Mouse (Mus musculus) neural tube, embryonic 13.5 days (tissue): ENCODE results near the gene Syt1. TPM values are rescaled to one million over a fixed set of nuclear protein-coding genes. Genes with fewer than 3 reads are reported as not detected.

Experiments used
- ATAC-seq: fragments of 200-750 bp; cut with Nextera tagmentation; 2 replicates; pipeline ENCODE4 v1.8.0; 2017; ENCODE audit warnings: low read depth, mild to moderate bottlenecking, moderate TSS enrichment, moderate library complexity
- H3K27ac ChIP-seq: fragments of 300-500 bp; sonication (generic); replicated peaks from 2 replicates; pipeline ENCODE4 v1.5.1; 2015; ENCODE audit warnings: moderate library complexity, mild to moderate bottlenecking, inconsistent platforms
- H3K27me3 ChIP-seq: fragments of 300-500 bp; sonication (generic); 2 replicates; pipeline ENCODE4 v1.6.1; 2015; ENCODE audit warnings: mild to moderate bottlenecking, inconsistent platforms
- H3K36me3 ChIP-seq: fragments of 300-500 bp; sonication (generic); 2 replicates; pipeline ENCODE4 v1.6.1; 2015; ENCODE audit warnings: mild to moderate bottlenecking, inconsistent platforms
- H3K4me1 ChIP-seq: fragments of 300-500 bp; sonication (generic); replicated peaks from 2 replicates; pipeline ENCODE4 v1.6.1; 2015; ENCODE audit warnings: inconsistent platforms
- H3K4me2 ChIP-seq: fragments of 300-500 bp; sonication (generic); 2 replicates; pipeline ENCODE4 v1.6.1; 2015; ENCODE audit warnings: inconsistent platforms, mild to moderate bottlenecking, moderate library complexity
- H3K4me3 ChIP-seq: fragments of 300-500 bp; sonication (generic); 2 replicates; pipeline ENCODE4 v1.5.1; 2015; ENCODE audit warnings: mild to moderate bottlenecking, inconsistent platforms
- H3K9ac ChIP-seq: fragments of 300-500 bp; sonication (generic); 2 replicates; pipeline ENCODE4 v1.6.1; 2015; ENCODE audit warnings: moderate library complexity, mild to moderate bottlenecking, inconsistent platforms
- H3K9me3 ChIP-seq: fragments of 300-500 bp; sonication (generic); 2 replicates; pipeline ENCODE4 v1.6.1; 2016; ENCODE audit warnings: inconsistent platforms
- WGBS: fragments of 180-500 bp; shearing (Covaris S2); methylation state at CpG from one replicate; pipeline ENCODE4 v1.1.7; 2015; 5-methylcytosine and 5-hydroxymethylcytosine counted together
- polyA plus RNA-seq: library from polyadenylated mRNA; unstranded; fragments of >200 nt; fragmentation: Nextera tagmentation; extraction: Ambion mirVana; gene quantifications from 2 replicates; pipeline ENCODE4 v1.2.1, GENCODE M21; 2015

The Syt1 gene
- polyA plus RNA-seq, 1 experiment from 2014 or later = 70.4 TPM

DNA sequence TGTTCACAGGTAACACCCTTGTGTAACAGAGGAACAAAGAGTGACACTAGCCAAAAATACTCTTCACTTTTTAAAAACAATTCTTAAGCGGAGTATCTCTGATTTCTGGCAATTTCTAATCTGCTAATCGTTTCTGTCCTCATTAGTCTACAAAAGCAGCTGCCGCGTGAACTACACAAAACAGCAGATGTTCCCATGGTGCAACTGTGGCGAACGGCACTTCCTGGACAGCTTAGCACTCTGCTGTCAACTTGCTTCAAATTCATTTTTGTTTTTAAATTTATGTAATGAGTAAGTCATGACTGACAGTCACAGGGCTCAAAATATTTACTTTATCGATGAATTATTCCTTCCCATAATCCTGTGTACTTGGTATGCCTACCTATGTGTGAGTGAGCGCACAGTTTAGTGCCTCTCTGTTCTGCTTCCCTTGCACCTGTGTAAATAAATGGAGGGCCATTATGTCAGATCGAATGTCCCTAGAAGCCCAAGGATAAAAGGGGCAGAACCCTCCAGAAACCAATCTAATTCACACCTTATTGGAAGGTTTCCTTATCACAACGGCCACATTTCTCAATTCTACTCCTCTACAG is 73.8 kb downstream of the Syt1 start:
- no peaks in the 10 kb centered on the region for H3K27me3 ChIP-seq
- no peaks in the 10 kb centered on the region for H3K4me1 ChIP-seq
- no peak for ATAC-seq
- H3K27ac ChIP-seq = no peak overlapping the region
- WGBS = 79% methylated on average over 10 of the region's 10 CpGs
- H3K4me2 ChIP-seq = no peak overlapping the region
- H3K9me3 ChIP-seq = no peaks in the 10 kb centered on the region
- H3K4me3 ChIP-seq = no peak overlapping the region
- no peak overlapping the region for H3K9ac ChIP-seq
- no peaks in the 10 kb centered on the region for H3K36me3 ChIP-seq

DNA sequence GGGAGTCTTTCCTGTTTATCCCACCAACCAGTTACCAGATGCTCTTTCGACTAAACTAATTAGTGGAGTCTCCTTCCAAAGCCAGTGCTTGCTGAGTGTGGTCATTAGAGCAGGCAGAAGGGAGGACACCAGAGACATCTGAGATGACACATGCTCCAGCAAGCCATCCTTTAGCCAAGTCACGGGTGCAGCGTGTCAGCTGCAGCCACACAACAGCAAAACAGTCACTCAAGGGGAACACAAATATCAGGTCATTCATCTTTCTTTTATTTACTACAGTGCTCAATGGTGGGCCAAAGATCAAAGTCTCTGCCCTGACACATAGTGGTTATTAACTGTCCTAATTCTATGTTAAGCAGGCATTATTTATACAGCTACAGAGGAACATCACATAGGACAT is 80.5 kb downstream of the Syt1 start:
- no peaks in the 10 kb centered on the region for H3K9me3 ChIP-seq
- WGBS = 57% methylated on average over 3 of the region's 3 CpGs
- no peak for ATAC-seq
- H3K9ac ChIP-seq = no peak overlapping the region
- H3K4me3 ChIP-seq = no peak overlapping the region
- H3K4me1 ChIP-seq = peaks cover 6% of the 10 kb centered on the region; the same call in 1 of the 2 replicates
- H3K36me3 ChIP-seq = no peaks in the 10 kb centered on the region
- no peak overlapping the region for H3K4me2 ChIP-seq
- no peaks in the 10 kb centered on the region for H3K27me3 ChIP-seq
- H3K27ac ChIP-seq = no peak overlapping the region

DNA sequence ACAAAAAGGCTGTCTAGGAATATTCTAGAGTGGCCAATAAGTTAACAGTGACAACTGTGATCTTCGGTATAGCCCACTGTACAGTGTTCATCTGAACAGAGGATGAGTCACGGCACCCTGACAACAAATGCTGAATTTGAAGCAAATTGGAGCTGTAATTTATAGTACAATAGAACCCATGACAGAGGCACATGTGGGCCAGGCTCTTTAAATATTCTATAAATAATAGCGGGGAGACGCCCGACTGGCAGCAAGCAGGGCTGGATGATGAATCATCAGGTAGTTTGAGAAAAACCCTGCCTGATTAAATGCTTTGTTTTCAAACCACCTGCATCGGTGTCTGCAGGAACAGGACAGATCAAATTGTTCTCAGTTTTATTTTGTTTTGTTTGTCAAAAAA is 81.1 kb downstream of the Syt1 start:
- no peaks in the 10 kb centered on the region for H3K27me3 ChIP-seq
- H3K9me3 ChIP-seq = no peaks in the 10 kb centered on the region
- H3K36me3 ChIP-seq = no peaks in the 10 kb centered on the region
- H3K4me2 ChIP-seq = no peak overlapping the region
- no peak overlapping the region for H3K4me3 ChIP-seq
- ATAC-seq = no peak
- H3K4me1 ChIP-seq = peaks cover 6% of the 10 kb centered on the region; the same call in 1 of the 2 replicates
- no peak overlapping the region for H3K9ac ChIP-seq
- no peak overlapping the region for H3K27ac ChIP-seq
- WGBS = 50% methylated on average over 6 of the region's 6 CpGs

DNA sequence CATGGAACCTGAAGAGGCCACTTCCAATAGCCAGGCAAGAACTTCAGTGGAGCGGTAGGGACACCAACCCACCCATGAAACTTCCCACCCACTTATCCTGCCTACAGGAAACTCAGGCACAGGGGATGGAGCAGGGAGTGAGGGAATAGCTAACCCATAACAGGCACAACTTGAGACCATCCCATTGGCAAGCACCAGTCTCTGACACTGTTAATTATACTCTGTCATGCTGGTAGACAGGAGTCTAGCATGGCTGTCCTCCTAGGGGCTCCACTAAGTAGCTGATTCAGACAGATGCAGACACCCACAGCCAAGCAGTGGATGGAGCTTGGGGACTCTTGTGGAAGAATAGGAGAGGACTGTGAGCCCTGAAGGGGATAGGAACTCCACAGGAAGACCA is 105.5 kb downstream of the Syt1 start:
- H3K4me3 ChIP-seq = no peak overlapping the region
- H3K9me3 ChIP-seq = no peaks in the 10 kb centered on the region
- H3K4me2 ChIP-seq = no peak overlapping the region
- no peaks in the 10 kb centered on the region for H3K4me1 ChIP-seq
- H3K9ac ChIP-seq = no peak overlapping the region
- WGBS = 100% methylated on average over 1 of the region's 1 CpGs
- no peak overlapping the region for H3K27ac ChIP-seq
- H3K36me3 ChIP-seq = 0 out of 2 replicates have a peak, but pooled peaks cover 8% of the 10 kb centered on the region
- H3K27me3 ChIP-seq = no peaks in the 10 kb centered on the region
- 0 out of 2 replicates have a peak, but pooled peaks have one; percentile 40 for ATAC-seq

DNA sequence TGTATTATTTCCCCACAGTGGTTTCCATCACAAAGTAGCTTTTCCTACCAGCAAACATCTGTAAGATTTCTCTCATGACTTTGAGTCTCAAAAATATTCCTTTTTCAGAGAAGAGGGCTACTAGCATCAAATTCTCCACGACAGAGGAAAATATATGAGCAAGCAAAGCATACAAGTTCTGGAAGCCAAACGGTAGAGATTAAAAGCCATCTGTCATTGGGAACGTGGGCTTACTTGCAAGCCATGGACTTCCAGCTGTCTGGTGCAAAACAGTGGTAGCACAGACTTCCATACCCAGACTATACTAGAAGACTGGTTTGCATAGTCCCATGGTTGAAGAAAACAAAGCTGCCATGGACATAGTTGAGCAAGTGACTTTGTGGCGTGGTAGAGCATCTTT is 106.4 kb downstream of the Syt1 start:
- Histone ChIP-seq H3K9ac (no peak overlapping the region), H3K4me3 (no peak overlapping the region), H3K4me2 (no peak overlapping the region), H3K27ac (no peak overlapping the region), H3K4me1 (no peaks in the 10 kb centered on the region), H3K36me3 (0 out of 2 replicates have a peak, but pooled peaks cover 8% of the 10 kb centered on the region), H3K9me3 (no peaks in the 10 kb centered on the region), H3K27me3 (no peaks in the 10 kb centered on the region)
- ATAC-seq = no peak
- WGBS = 75% methylated on average over 4 of the region's 4 CpGs

DNA sequence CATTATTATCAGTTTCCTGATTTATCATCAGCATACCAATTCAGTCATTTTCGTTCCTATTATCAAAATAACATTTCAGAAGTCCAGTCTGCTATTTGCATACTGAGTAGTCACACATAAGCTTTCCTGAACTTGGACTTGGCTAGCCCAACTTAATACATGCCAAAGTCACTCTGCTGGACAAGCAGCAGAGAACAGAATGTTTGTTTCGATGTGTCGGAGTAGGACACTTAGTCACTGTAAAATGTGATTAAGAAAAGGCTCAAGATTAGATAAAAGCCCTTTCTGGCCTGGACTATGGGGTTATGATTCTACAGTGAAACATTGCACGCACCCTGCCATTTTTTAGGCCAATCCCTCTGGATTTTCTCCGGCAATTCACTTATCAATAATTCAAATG is 114.3 kb downstream of the Syt1 start:
- H3K9me3 ChIP-seq = no peaks in the 10 kb centered on the region
- 0 out of 2 replicates have a peak, but pooled peaks cover under 1% of the 10 kb centered on the region for H3K36me3 ChIP-seq
- H3K4me3 ChIP-seq = no peak overlapping the region
- no peak overlapping the region for H3K9ac ChIP-seq
- no peak for ATAC-seq
- no peak overlapping the region for H3K4me2 ChIP-seq
- H3K27me3 ChIP-seq = no peaks in the 10 kb centered on the region
- H3K4me1 ChIP-seq = no peaks in the 10 kb centered on the region
- 91% methylated on average over 5 of the region's 5 CpGs for WGBS
- H3K27ac ChIP-seq = no peak overlapping the region

DNA sequence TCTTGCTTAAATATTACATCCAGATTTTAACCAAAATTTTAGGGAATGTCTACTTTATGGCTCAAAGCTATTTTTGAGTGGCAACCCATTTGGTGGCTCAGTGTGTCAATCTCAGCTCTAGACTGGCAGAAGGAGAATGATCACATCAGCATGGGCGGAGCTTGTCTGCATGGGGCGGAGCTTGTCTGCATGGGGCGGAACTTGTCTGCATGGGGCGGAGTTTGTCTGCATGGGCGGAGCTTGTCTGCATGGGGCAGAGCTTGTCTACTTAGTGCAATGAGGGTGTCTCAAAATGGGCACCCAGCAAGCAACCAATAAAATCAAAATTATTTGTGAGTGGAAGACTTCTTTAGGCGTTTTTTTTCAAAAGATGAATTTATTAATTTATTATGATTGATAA is 117.5 kb downstream of the Syt1 start:
- WGBS = 95% methylated on average over 6 of the region's 6 CpGs
- ATAC-seq = no peak
- Histone ChIP-seq H3K27me3 (no peaks in the 10 kb centered on the region), H3K27ac (no peak overlapping the region), H3K4me2 (no peak overlapping the region), H3K4me3 (no peak overlapping the region), H3K9ac (no peak overlapping the region), H3K36me3 (no peaks in the 10 kb centered on the region), H3K4me1 (no peaks in the 10 kb centered on the region), H3K9me3 (no peaks in the 10 kb centered on the region)

DNA sequence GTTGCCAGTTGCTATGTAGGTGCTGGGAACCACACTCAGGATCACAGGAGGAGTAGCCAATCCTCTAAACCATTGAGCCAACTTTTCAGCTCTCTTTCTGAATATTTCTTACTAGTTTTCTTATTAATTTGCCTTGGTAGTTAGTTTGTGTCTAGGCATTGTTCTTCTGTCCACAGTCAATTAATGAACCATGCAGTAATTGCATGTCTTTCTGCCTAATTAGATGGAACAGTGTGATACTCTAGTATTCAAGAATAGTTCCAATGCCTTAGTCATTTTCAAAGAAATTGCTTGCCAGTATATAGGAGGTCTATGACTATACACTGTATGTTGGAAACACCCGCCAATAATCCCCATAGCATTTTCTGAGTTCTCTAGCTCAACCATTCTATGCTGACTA is 118.3 kb downstream of the Syt1 start:
- Histone ChIP-seq H3K27ac (no peak overlapping the region), H3K9me3 (no peaks in the 10 kb centered on the region), H3K27me3 (no peaks in the 10 kb centered on the region), H3K4me3 (no peak overlapping the region), H3K4me1 (no peaks in the 10 kb centered on the region), H3K4me2 (no peak overlapping the region), H3K9ac (no peak overlapping the region), H3K36me3 (no peaks in the 10 kb centered on the region)
- 94% methylated on average over 1 of the region's 1 CpGs for WGBS
- ATAC-seq = no peak

DNA sequence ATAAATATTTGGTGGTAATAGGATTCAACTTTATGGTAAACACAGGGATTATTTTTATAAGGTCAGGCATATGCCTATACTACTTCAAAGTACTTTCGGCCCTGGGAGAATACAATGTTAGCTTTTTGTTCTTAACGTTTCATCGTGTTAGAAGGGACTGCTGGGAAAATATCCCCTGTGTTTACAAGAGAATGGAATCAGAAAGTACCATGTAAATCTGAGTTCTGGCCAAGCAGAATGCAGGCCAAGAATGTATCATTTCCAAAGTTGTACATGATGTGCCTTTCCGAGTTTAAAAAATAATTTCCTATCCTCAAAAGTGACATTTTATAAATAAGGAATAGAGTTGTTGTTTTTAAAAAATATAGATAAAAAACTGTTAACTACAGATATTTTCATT is 121.7 kb downstream of the Syt1 start:
- H3K9me3 ChIP-seq = no peaks in the 10 kb centered on the region
- no peaks in the 10 kb centered on the region for H3K27me3 ChIP-seq
- H3K36me3 ChIP-seq = no peaks in the 10 kb centered on the region
- no peak for ATAC-seq
- no peaks in the 10 kb centered on the region for H3K4me1 ChIP-seq
- WGBS = 83% methylated on average over 4 of the region's 4 CpGs
- no peak overlapping the region for H3K4me3 ChIP-seq
- no peak overlapping the region for H3K9ac ChIP-seq
- no peak overlapping the region for H3K27ac ChIP-seq
- no peak overlapping the region for H3K4me2 ChIP-seq

DNA sequence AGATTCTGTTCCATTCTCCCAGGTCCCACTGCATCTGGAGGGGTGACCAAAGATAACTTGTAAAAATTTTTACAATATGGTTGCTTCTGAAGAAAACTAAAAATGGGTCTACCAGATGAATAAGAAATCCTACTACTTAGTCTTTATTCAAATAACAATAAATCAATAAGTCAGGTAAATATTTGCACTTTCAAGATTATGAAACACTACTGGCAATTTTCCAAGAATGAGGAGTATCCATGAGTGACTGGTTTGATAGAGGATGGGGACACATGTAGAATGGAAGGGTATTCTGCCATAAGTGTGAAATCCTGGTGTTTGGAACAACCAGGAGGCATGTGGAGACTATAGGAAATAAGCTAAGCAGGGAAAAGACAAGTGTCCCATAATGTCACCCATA is 124.0 kb downstream of the Syt1 start:
- Histone ChIP-seq H3K4me3 (no peak overlapping the region), H3K36me3 (no peaks in the 10 kb centered on the region), H3K4me2 (no peak overlapping the region), H3K9ac (no peak overlapping the region), H3K4me1 (no peaks in the 10 kb centered on the region), H3K9me3 (no peaks in the 10 kb centered on the region), H3K27ac (no peak overlapping the region), H3K27me3 (no peaks in the 10 kb centered on the region)
- ATAC-seq = no peak

DNA sequence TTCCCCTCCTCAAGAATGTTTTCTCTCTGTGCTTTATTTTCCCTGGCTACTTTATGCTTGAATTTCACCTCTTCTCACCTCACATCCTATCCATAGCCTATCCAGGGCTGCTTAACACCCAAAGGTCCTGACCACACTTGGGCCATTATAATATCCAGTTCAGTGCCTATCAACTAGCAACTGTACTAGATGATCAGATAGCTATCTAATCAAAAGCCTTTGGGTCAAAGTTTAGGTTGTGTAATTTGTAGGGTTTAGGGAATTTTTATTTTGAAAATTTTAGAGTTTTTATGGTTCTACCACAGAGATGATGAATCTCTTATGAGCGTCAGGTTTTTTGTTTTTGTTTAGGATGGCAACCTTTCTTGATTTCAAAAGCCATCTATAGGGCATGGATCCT is 125.0 kb downstream of the Syt1 start:
- H3K4me3 ChIP-seq = no peak overlapping the region
- no peak overlapping the region for H3K4me2 ChIP-seq
- ATAC-seq = no peak
- 100% methylated on average over 1 of the region's 1 CpGs for WGBS
- no peaks in the 10 kb centered on the region for H3K27me3 ChIP-seq
- H3K9ac ChIP-seq = no peak overlapping the region
- no peak overlapping the region for H3K27ac ChIP-seq
- no peaks in the 10 kb centered on the region for H3K9me3 ChIP-seq
- H3K36me3 ChIP-seq = no peaks in the 10 kb centered on the region
- H3K4me1 ChIP-seq = no peaks in the 10 kb centered on the region

DNA sequence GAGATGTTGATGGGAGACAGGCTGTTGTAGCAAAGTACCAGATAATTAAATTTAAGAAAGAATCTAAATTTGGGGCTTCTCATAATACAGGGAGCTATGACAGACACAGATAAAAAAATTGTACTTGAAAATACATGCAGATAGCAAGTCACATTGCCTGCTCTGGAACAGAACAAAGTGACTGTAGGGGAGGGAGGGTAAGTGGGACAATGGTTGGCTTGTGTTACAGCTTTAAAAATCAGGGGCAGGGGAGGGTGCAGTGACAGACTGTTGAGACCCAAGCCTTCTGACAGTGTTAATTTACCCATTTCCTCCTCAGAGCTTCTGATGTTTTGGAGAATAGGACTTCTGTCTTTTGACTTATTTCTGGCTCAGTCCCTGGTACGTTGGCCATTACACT is 126.3 kb downstream of the Syt1 start:
- no peak for ATAC-seq
- 80% methylated on average over 1 of the region's 1 CpGs for WGBS
- Histone ChIP-seq H3K36me3 (no peaks in the 10 kb centered on the region), H3K9ac (no peak overlapping the region), H3K9me3 (no peaks in the 10 kb centered on the region), H3K27ac (no peak overlapping the region), H3K4me1 (no peaks in the 10 kb centered on the region), H3K4me3 (no peak overlapping the region), H3K4me2 (no peak overlapping the region), H3K27me3 (no peaks in the 10 kb centered on the region)

DNA sequence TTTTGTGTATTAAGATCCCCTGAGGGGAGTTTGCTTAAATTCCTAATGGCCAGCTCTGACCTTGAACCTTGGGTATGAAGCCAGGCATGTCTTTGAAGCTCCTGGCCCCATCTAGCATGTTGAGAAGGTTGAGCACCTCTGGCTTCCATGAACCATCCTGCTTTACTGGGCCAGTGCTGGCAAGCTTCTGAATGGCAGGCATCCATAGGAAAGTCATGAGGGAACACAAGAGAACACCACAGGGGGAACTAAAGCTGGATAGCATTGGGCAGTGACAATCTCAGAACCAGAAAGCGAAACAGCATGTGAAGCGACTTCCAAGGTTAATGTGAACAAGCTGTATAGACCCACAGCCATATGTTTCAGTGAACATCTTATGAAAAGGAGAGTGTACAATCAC is 130.4 kb downstream of the Syt1 start:
- no peak for ATAC-seq
- no peaks in the 10 kb centered on the region for H3K36me3 ChIP-seq
- no peaks in the 10 kb centered on the region for H3K9me3 ChIP-seq
- H3K4me2 ChIP-seq = no peak overlapping the region
- no peak overlapping the region for H3K4me3 ChIP-seq
- no peak overlapping the region for H3K9ac ChIP-seq
- H3K4me1 ChIP-seq = no peaks in the 10 kb centered on the region
- 74% methylated on average over 2 of the region's 2 CpGs for WGBS
- H3K27ac ChIP-seq = no peak overlapping the region
- H3K27me3 ChIP-seq = no peaks in the 10 kb centered on the region
